Mouse (Mus musculus) heart, adult 2 months (tissue): Measurements from ENCODE around the gene Akr1cl. TPM values are rescaled to one million over a fixed set of nuclear protein-coding genes. Genes with fewer than 3 reads are reported as not detected.

Source experiments
- DNase-seq, 2 experiments: peaks; one replicate each; pipeline ENCODE4 v3.0.0; 2021
- H3K27ac ChIP-seq: fragments of 200-600 bp; 2 replicates; pipeline ENCODE4 v1.8.1; 2022
- H3K27me3 ChIP-seq: fragments of 200-500 bp; 2 replicates; pipeline ENCODE4 v1.6.1; 2012; ENCODE audit warnings: mild to moderate bottlenecking, low read length, inconsistent platforms, mixed read lengths; ENCODE audit not compliant: control insufficient read depth, insufficient read depth
- H3K36me3 ChIP-seq: fragments of 200-500 bp; 2 replicates; pipeline ENCODE4 v1.6.1; 2012; ENCODE audit warnings: low read length, inconsistent platforms; ENCODE audit not compliant: control insufficient read depth, insufficient read depth
- H3K4me1 ChIP-seq: fragments of 200-500 bp; 2 replicates; pipeline ENCODE4 v1.6.1; 2011; ENCODE audit warnings: low read length; ENCODE audit not compliant: control insufficient read depth, insufficient read depth
- H3K4me3 ChIP-seq: fragments of 200-600 bp; 2 replicates; pipeline ENCODE4 v1.8.1; 2022
- H3K79me2 ChIP-seq: fragments of 200-500 bp; replicated peaks from 2 replicates; pipeline ENCODE4 v1.6.1; 2012; ENCODE audit warnings: mild to moderate bottlenecking, inconsistent platforms, low read length, moderate library complexity, mixed read lengths; ENCODE audit not compliant: control insufficient read depth, insufficient read depth
- H3K9ac ChIP-seq: fragments of 200-500 bp; 2 replicates; pipeline ENCODE4 v1.6.1; 2012; ENCODE audit warnings: low read depth, mild to moderate bottlenecking, control low read depth, inconsistent platforms, low read length, mixed read lengths
- CTCF ChIP-seq: fragments of 200-600 bp; IDR thresholded peaks from 2 replicates; pipeline ENCODE4 v1.8.1; 2022; ENCODE audit warnings: antibody characterized with exemption, mild to moderate bottlenecking, moderate library complexity
- EP300 ChIP-seq: fragments of 200-500 bp; IDR thresholded peaks from 2 replicates; pipeline ENCODE4 v1.6.1; 2011; ENCODE audit warnings: low read depth, low read length, control low read depth; ENCODE audit not compliant: insufficient read depth
- POLR2A ChIP-seq: fragments of 200-500 bp; IDR thresholded peaks from 2 replicates; pipeline ENCODE4 v1.6.1; 2011; ENCODE audit warnings: mild to moderate bottlenecking, low read depth, low read length, control low read depth; ENCODE audit not compliant: insufficient read depth
- WGBS: fragments of 180-500 bp; shearing (Covaris S2); methylation state at CpG from one replicate; pipeline ENCODE4 v1.1.7; 2018; 5-methylcytosine and 5-hydroxymethylcytosine counted together
- intact Hi-C: fragments of 180-260 bp; cut with DNase I; formaldehyde crosslinking; loops from one replicate; pipeline ENCODE4 v1.15.1; 2025
- polyA plus RNA-seq: library from polyadenylated mRNA; depleted of rRNA; stranded (reverse); fragments of >200 nt; gene quantifications from 2 replicates; pipeline ENCODE4 v1.2.3, GENCODE M21; 2012
- total RNA-seq, 2 experiments: library from RNA; stranded (reverse); gene quantifications; 2 replicates each; pipeline ENCODE4 v1.2.3; 2021

Gene Akr1cl
- total and polyA plus RNA-seq, 3 experiments = 0.10 TPM; not detected in 2

- Histone ChIP-seq H3K27me3 (no peaks in the 10 kb centered on the region), H3K4me3 (no peak overlapping the region), H3K9ac (no peak overlapping the region), H3K79me2 (no peaks in the 10 kb centered on the region), H3K36me3 (no peaks in the 10 kb centered on the region), H3K27ac (no peak overlapping the region), H3K4me1 (peaks cover 1% of the 10 kb centered on the region; the same call in 1 of the 2 replicates)
- no peak for TF ChIP-seq POLR2A
- no peak for TF ChIP-seq CTCF
- no peak for TF ChIP-seq EP300
- DNase-seq = no peak
- WGBS = 85% methylated on average over 2 of the region's 2 CpGs
- intact Hi-C loops = no loop called here
Measured at GRCm38 (mm10) chr1:65043433-65043832, 10.9 kb upstream of the Akr1cl start.

GRCm38 (mm10) chr1:65041837-65042236 lies 9.3 kb upstream of the Akr1cl start:
- WGBS = 83% methylated on average over 3 of the region's 3 CpGs
- Histone ChIP-seq H3K27ac (no peak overlapping the region), H3K79me2 (no peaks in the 10 kb centered on the region), H3K4me1 (peaks cover 1% of the 10 kb centered on the region; the same call in 1 of the 2 replicates), H3K9ac (no peak overlapping the region), H3K36me3 (no peaks in the 10 kb centered on the region), H3K4me3 (no peak overlapping the region), H3K27me3 (no peaks in the 10 kb centered on the region)
- TF ChIP-seq POLR2A = no peak
- no peak for TF ChIP-seq EP300
- no peak for TF ChIP-seq CTCF
- DNase-seq = no peak
- intact Hi-C loops = no loop called here

- Histone ChIP-seq H3K9ac (no peak overlapping the region), H3K36me3 (no peaks in the 10 kb centered on the region), H3K27me3 (no peaks in the 10 kb centered on the region), H3K4me1 (no peaks in the 10 kb centered on the region), H3K27ac (no peak overlapping the region), H3K79me2 (no peaks in the 10 kb centered on the region), H3K4me3 (no peak overlapping the region)
- 74% methylated on average over 6 of the region's 6 CpGs for WGBS
- DNase-seq = no peak
- intact Hi-C loops = no loop called here
- TF ChIP-seq POLR2A (no peak), CTCF (no peak)
Measured at GRCm38 (mm10) chr1:65040806-65041205, 8.2 kb upstream of the Akr1cl start.

- Histone ChIP-seq H3K4me1 (no peaks in the 10 kb centered on the region), H3K9ac (no peak overlapping the region), H3K79me2 (no peaks in the 10 kb centered on the region), H3K36me3 (no peaks in the 10 kb centered on the region), H3K4me3 (no peak overlapping the region), H3K27me3 (no peaks in the 10 kb centered on the region), H3K27ac (no peak overlapping the region)
- no peak for DNase-seq
- intact Hi-C loops = no loop called here
- no peak for TF ChIP-seq CTCF
- no peak for TF ChIP-seq EP300
- no peak for TF ChIP-seq POLR2A
- 81% methylated on average over 3 of the region's 3 CpGs for WGBS
Measured at GRCm38 (mm10) chr1:65039679-65040078, 7.1 kb upstream of the Akr1cl start.

GRCm38 (mm10) chr1:65037542-65037941 lies 5.0 kb upstream of the Akr1cl start:
- no peaks in the 10 kb centered on the region for H3K36me3 ChIP-seq
- intact Hi-C loops = no loop called here
- no peak for TF ChIP-seq CTCF
- no peak for TF ChIP-seq POLR2A
- no peak for TF ChIP-seq EP300
- no peaks in the 10 kb centered on the region for H3K4me1 ChIP-seq
- DNase-seq = no peak
- 47% methylated on average over 2 of the region's 2 CpGs for WGBS
- H3K4me3 ChIP-seq = no peak overlapping the region
- no peak overlapping the region for H3K9ac ChIP-seq
- no peak overlapping the region for H3K27ac ChIP-seq
- H3K79me2 ChIP-seq = no peaks in the 10 kb centered on the region
- H3K27me3 ChIP-seq = no peaks in the 10 kb centered on the region

GRCm38 (mm10) chr1:65035513-65035912 lies 3.0 kb upstream of the Akr1cl start:
- H3K36me3 ChIP-seq = no peaks in the 10 kb centered on the region
- intact Hi-C loops = no loop called here
- H3K4me1 ChIP-seq = no peaks in the 10 kb centered on the region
- no peak overlapping the region for H3K27ac ChIP-seq
- 51% methylated on average over 3 of the region's 3 CpGs for WGBS
- no peak for DNase-seq
- H3K27me3 ChIP-seq = no peaks in the 10 kb centered on the region
- TF ChIP-seq POLR2A (no peak), CTCF (no peak), EP300 (no peak)
- no peak overlapping the region for H3K4me3 ChIP-seq
- H3K79me2 ChIP-seq = no peaks in the 10 kb centered on the region
- H3K9ac ChIP-seq = no peak overlapping the region
